Mouse (Mus musculus) limb, embryonic 11.5 days (tissue): ENCODE measurements around the gene Ahcyl2. TPM values are rescaled to one million over a fixed set of nuclear protein-coding genes. Genes with fewer than 3 reads are reported as not detected.

Source experiments
- ATAC-seq: fragments of 200-750 bp; cut with Nextera tagmentation; 2 replicates; pipeline ENCODE4 v1.8.0; 2017; ENCODE audit warnings: low read depth; ENCODE audit not compliant: insufficient number of reproducible peaks, low FRiP score, low TSS enrichment
- DNase-seq: peaks from one replicate; pipeline ENCODE4 v3.0.0-alpha.2; 2015; ENCODE audit warnings: low spot score
- H3K27ac ChIP-seq: fragments of 300-500 bp; sonication (generic); replicated peaks from 2 replicates; pipeline ENCODE4 v1.5.1; 2014; ENCODE audit warnings: low read depth, mild to moderate bottlenecking, low read length
- H3K27me3 ChIP-seq: fragments of 300-500 bp; sonication (generic); 2 replicates; pipeline ENCODE4 v1.6.1; 2014; ENCODE audit warnings: mild to moderate bottlenecking, low read length, mixed read lengths; ENCODE audit not compliant: control insufficient read depth, insufficient read depth
- H3K36me3 ChIP-seq: fragments of 300-500 bp; sonication (generic); 2 replicates; pipeline ENCODE4 v1.6.1; 2014; ENCODE audit warnings: mild to moderate bottlenecking, low read length, moderate library complexity, mixed read lengths; ENCODE audit not compliant: control insufficient read depth, insufficient read depth
- H3K4me1 ChIP-seq: fragments of 300-500 bp; sonication (generic); 2 replicates; pipeline ENCODE4 v1.6.1; 2014; ENCODE audit warnings: low read length, mixed read lengths; ENCODE audit not compliant: control insufficient read depth, insufficient read depth
- H3K4me2 ChIP-seq: fragments of 300-500 bp; sonication (generic); 2 replicates; pipeline ENCODE4 v1.6.1; 2014; ENCODE audit warnings: low read depth, mild to moderate bottlenecking, moderate library complexity; ENCODE audit not compliant: severe bottlenecking
- H3K4me3 ChIP-seq: fragments of 300-500 bp; sonication (generic); 2 replicates; pipeline ENCODE4 v1.5.1; 2014; ENCODE audit warnings: low read depth, low read length
- H3K9ac ChIP-seq: fragments of 300-500 bp; sonication (generic); 2 replicates; pipeline ENCODE4 v1.6.1; 2014; ENCODE audit warnings: mild to moderate bottlenecking, low read length
- H3K9me3 ChIP-seq: fragments of 300-500 bp; sonication (generic); 2 replicates; pipeline ENCODE4 v1.6.1; 2016; ENCODE audit warnings: low read length; ENCODE audit not compliant: control insufficient read depth
- WGBS: fragments of 180-500 bp; shearing (Covaris S2); extraction: QIAGEN DNeasy Blood & Tissue Kit; methylation state at CpG from one replicate; pipeline ENCODE4 v1.1.7; 2014; 5-methylcytosine and 5-hydroxymethylcytosine counted together
- polyA plus RNA-seq: library from polyadenylated mRNA; unstranded; fragments of >200 nt; fragmentation: Nextera tagmentation; extraction: Ambion mirVana; gene quantifications from 2 replicates; pipeline ENCODE4 v1.2.1, GENCODE M21; 2014

The Ahcyl2 gene
- polyA plus RNA-seq, 1 experiment from 2014 or later = 16.5 TPM

- Histone ChIP-seq H3K27me3 (no peaks in the 10 kb centered on the region), H3K4me1 (no peaks in the 10 kb centered on the region), H3K9ac (no peak overlapping the region), H3K9me3 (no peaks in the 10 kb centered on the region), H3K4me2 (no peak overlapping the region), H3K4me3 (no peak overlapping the region), H3K27ac (no peak overlapping the region), H3K36me3 (no peaks in the 10 kb centered on the region)
- DNase-seq (no peak), ATAC-seq (no peak)
- 85% methylated on average over 2 of the region's 2 CpGs for WGBS
These were observed 173.2 kb downstream of the Ahcyl2 start for GRCm38 (mm10) chr6:29941036-29941435.

- Histone ChIP-seq H3K9ac (no peak overlapping the region), H3K27me3 (no peaks in the 10 kb centered on the region), H3K4me1 (no peaks in the 10 kb centered on the region)
These were observed 176.7 kb downstream of the Ahcyl2 start for GRCm38 (mm10) chr6:29944465-29944864.

GRCm38 (mm10) chr6:29946568-29946967 is 178.8 kb downstream of the Ahcyl2 start:
- H3K9ac ChIP-seq = no peak overlapping the region
- H3K27me3 ChIP-seq = no peaks in the 10 kb centered on the region
- no peak overlapping the region for H3K4me2 ChIP-seq
- no peak overlapping the region for H3K4me3 ChIP-seq
- 86% methylated on average over 2 of the region's 2 CpGs for WGBS
- H3K36me3 ChIP-seq = no peaks in the 10 kb centered on the region
- DNase-seq = no peak
- H3K27ac ChIP-seq = no peak overlapping the region
- H3K4me1 ChIP-seq = no peaks in the 10 kb centered on the region
- no peak for ATAC-seq
- no peaks in the 10 kb centered on the region for H3K9me3 ChIP-seq

More at GRCm38 (mm10) chr6:29944465-29944864, 176.7 kb downstream of the Ahcyl2 start:
- no peak for DNase-seq
- no peaks in the 10 kb centered on the region for H3K9me3 ChIP-seq
- no peak overlapping the region for H3K27ac ChIP-seq
- H3K4me3 ChIP-seq = no peak overlapping the region
- 48% methylated on average over 1 of the region's 1 CpGs for WGBS
- no peak overlapping the region for H3K4me2 ChIP-seq
- no peaks in the 10 kb centered on the region for H3K36me3 ChIP-seq
- ATAC-seq = no peak

- Histone ChIP-seq H3K9ac (no peak overlapping the region), H3K27ac (no peak overlapping the region), H3K27me3 (no peaks in the 10 kb centered on the region), H3K4me3 (no peak overlapping the region), H3K36me3 (no peaks in the 10 kb centered on the region), H3K4me1 (no peaks in the 10 kb centered on the region), H3K4me2 (no peak overlapping the region), H3K9me3 (no peaks in the 10 kb centered on the region)
- ATAC-seq (no peak), DNase-seq (no peak)
- 75% methylated on average over 6 of the region's 6 CpGs for WGBS
These were observed 180.0 kb downstream of the Ahcyl2 start for GRCm38 (mm10) chr6:29947823-29948222.

- Histone ChIP-seq H3K9ac (no peak overlapping the region), H3K9me3 (no peaks in the 10 kb centered on the region), H3K27me3 (no peaks in the 10 kb centered on the region), H3K36me3 (no peaks in the 10 kb centered on the region), H3K4me1 (no peaks in the 10 kb centered on the region), H3K4me3 (no peak overlapping the region), H3K4me2 (no peak overlapping the region), H3K27ac (no peak overlapping the region)
- WGBS = 85% methylated on average over 4 of the region's 4 CpGs
- DNase-seq (no peak), ATAC-seq (no peak)
These were observed 188.9 kb downstream of the Ahcyl2 start for GRCm38 (mm10) chr6:29956749-29957148.

GRCm38 (mm10) chr6:29958669-29959068 is 190.9 kb downstream of the Ahcyl2 start:
- no peak for ATAC-seq
- Histone ChIP-seq H3K27ac (no peak overlapping the region), H3K9me3 (no peaks in the 10 kb centered on the region), H3K9ac (no peak overlapping the region), H3K4me1 (no peaks in the 10 kb centered on the region), H3K27me3 (no peaks in the 10 kb centered on the region), H3K36me3 (no peaks in the 10 kb centered on the region), H3K4me2 (no peak overlapping the region), H3K4me3 (no peak overlapping the region)
- DNase-seq = no peak
- 89% methylated on average over 3 of the region's 3 CpGs for WGBS

- DNase-seq (no peak), ATAC-seq (no peak)
- H3K9me3 ChIP-seq = no peaks in the 10 kb centered on the region
- H3K27ac ChIP-seq = no peak overlapping the region
- no peak overlapping the region for H3K9ac ChIP-seq
- no peak overlapping the region for H3K4me2 ChIP-seq
- no peak overlapping the region for H3K4me3 ChIP-seq
- no peaks in the 10 kb centered on the region for H3K27me3 ChIP-seq
- no peaks in the 10 kb centered on the region for H3K4me1 ChIP-seq
- WGBS = 95% methylated on average over 6 of the region's 6 CpGs
- H3K36me3 ChIP-seq = no peaks in the 10 kb centered on the region
These were observed 193.3 kb downstream of the Ahcyl2 start for GRCm38 (mm10) chr6:29961081-29961480.

Other genes with a start within 250 kb of the Ahcyl2 start
- gene Irf5, start 241.4 kb upstream of the Ahcyl2 start, polyA plus RNA-seq = 1.4 and 2.1 TPM in 2 replicates
- 109 and 117 TPM in 2 replicates for gene Tnpo3, start 158.1 kb upstream of the Ahcyl2 start, polyA plus RNA-seq
- 3.1 and 4.7 TPM in 2 replicates for gene Tspan33, start 73.8 kb upstream of the Ahcyl2 start, polyA plus RNA-seq
- gene Smo, start 32.5 kb upstream of the Ahcyl2 start, polyA plus RNA-seq = 67.5 and 78.9 TPM in 2 replicates
- gene Strip2, start 149.0 kb downstream of the Ahcyl2 start, polyA plus RNA-seq = 1.0 and 1.3 TPM in 2 replicates